Mouse (Mus musculus): ENCODE results near the gene Ppp4r4.
"Not testable (repeated sequence)": the region's sequence is repeated elsewhere in the genome, so short reads cannot be mapped to it uniquely, and the experiment has no call there.

Ppp4r4 gene

DNA sequence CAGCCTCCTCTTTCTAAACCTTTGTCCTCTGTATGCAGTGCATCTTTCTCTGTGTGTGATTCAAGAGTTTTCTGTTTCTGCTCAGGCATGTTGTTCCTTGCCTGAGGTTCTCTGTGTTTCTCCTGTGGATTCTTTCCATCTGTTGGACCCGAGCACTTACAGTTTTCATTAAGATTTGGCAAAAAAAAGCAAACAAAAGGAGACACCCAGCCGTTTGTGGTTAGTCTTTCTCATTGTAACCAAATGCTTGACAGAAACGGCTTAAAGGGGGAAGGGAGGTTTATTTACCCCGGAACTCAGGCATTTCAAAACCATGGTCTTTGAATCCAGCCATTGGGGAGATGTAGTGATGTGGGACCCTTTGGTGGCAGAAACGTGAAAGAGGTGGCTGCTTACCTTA, 112.5 kb downstream of the Ppp4r4 start:
- no peak for DNase-seq

DNA sequence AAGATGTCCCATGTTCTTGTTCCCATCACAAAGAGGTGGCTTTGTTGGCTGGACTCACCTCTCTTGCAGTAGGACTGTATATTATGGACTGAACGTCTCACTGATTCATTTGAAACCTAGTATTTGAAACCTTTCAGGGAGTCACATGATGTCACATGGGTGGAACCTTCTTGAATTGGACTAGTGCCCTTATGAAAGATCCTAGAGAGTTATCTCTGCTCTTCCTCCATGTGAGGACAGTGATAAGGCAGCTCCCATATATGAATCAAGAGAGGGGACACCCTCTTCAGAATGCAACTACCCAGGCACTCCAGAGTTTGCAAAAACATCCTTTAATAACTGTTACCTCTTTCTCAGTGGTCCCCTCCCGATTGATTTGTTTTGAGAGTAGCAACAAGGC, 114.2 kb downstream of the Ppp4r4 start:
- DNase-seq = no peak

DNA sequence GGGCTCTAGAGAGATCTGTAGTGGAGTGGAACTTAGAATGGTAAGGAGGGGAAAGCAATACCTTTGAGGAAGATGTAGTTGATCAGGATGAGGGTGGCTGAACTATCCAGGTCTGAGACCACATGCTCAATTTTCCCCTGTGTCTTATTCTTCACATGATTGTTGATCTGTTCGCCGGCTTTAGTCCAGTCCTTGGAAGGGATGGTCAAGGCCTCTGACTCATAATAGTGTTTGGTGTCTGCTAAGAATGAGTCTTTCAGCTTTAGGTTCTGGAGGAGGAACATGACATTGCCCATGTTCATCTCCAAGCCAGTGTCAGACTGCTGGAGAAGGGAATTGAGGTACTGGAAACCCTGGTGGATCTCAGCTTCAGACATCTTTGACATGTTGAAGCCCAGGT, 121.8 kb downstream of the Ppp4r4 start:
- no peak for DNase-seq

DNA sequence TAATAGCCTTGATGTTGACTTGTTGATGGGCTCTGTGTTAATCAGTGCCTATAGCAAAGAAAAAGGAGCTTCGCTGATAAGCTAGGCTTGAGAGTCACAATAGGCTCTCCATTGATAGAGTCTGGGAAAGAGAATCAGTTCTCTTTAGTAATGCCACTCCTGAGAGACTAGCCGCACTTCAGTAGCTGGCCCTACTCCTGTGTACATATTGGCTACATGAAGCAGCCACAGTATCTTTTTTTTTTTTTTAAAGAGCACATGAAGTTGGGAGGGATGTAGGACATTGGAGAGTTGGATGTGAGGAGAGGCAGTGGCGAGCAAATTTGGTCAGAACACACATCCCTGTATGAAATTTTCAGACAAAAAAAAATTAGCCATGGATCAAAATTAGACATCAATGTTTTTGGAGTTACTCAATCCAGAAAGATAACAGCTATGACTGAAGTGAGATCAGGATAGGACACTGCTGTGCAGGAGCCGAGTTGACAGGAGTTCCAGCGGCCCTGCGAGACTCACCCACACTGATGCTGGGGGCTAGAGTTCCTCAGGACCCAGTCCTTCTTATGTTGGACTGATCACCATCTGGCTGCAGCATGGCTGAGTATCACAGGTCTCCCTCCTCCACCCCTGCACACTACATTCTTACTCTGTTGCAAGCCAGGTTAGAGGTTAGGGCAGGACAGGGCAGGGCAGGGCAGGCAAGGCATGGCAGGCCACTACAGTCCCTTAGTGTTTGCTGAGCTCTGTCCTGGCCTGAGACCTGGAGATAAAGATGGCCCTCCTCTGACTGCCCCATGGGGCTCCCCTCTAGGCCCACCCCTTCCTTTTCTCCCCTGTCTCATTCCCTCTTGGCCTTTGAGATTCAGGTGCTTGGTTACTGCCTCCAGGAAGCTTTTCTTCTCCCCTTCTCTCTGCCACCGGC, 123.3 kb downstream of the Ppp4r4 start:
- no peak for DNase-seq

DNA sequence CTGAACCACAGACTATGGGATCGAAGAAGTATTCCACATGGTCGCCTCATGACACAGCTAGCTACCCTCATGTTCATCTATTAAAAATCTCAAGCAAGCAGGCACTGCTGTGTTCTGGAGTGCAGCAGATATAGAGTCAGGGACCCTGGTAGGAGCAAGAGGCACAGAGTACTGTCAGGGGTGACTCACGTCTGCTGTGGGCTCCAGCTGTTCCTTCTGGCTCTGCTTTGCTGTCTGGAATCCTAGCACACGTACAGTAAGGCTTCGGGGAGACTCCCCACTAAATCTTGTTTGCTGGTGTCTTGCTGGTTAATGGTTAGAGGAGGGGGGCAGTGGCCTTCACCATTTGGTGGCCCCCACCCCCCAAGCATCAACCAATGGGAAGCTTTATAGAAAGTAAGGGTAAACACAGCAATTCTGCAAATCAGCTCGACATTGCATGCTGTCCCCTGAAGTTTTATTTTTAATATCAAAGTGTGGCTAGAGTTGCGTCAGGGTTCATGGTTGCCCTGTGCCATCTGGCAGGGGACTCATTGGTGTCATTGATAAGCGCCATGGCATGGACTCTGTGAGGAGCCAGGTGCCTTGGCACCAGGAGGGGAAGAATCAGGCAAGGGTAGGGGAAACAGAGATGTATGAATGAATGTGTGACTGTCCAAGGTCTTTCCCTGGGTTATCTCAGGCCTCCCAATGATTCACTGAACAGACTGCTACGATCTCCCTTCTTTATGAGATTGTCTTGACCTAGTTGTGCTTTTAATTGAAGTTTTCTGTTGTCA, 125.0 kb downstream of the Ppp4r4 start, which contains the start of gene Serpina6:
Serpina6 (minus strand) TSS at position 365 of the 779 bp plus-strand sequence.
- no peak for DNase-seq

DNA sequence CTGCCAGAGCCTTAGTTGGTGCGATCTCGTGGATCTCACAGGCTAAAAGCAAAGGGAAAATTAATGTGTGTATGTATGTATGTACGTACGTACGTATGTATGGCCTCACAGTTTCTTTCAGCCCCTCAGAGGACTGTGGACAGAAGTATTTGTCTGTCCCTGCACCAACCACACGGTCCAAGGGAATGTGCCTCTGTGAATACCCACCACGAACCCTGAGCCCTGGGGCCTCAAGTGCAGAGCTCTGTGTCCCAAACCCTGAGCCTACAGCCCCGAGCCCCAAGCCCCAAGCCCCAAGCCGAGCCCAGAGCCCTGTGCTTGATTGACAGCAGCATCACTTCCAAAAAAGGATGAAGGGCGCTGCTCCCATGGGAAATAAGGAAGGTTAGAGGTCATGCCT, 125.9 kb downstream of the Ppp4r4 start:
- DNase-seq = no peak

DNA sequence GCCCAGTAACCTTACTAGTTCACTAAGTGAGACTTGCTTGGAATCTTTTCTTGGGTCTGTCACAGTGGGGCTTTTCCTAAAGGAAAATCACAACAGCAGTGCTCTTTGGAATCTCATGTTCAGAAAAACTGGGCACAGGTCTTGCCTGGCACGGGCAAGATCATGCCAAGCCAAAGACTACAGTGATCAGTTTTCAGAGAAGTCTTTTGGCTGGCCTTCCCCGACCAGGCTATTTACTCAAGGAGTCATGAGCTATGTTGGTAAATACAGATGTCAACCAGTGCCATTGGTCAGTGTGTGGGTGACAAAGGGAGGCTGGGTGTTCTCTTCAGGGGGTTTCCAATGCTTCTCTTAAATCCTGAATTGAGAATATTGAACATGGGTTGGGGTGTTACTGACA, 127.1 kb downstream of the Ppp4r4 start:
- no peak for DNase-seq

DNA sequence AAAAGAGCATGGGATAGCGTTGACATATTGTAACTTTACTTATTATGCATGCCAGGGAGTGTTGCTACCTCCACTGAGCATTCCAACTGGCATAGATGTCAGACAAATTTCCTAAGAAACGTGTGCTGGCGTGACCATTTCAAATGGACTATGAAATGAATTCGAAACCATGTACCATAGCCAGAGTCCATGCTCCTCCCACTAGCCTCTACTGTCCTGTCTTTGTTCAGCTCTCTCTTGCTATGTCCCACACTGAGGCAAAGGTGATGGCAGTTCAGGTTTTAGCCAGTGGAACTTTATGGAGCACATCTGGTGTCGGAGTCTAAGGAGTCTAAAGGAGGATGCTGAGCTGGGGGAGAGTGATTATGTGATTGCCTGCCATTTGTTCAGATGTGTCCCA, 128.0 kb downstream of the Ppp4r4 start:
- DNase-seq = no peak

DNA sequence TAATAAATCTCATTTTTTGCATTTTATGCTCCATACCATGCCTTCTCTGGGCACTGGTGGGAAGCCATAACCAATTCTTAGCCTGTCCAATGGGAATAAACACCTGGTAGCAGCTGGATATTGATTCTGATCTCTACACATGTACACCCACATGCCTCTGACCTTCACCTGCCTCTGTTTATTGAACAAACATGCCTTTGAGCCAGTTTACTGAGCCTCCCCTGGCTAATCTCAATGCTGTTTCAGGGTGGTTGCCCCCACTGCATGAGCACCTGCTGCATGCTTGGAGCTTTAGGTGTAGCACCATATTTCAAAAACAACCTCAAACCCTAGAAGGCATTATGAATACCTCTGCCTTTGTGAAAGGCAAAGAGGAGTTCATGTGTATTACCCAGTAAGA, 130.0 kb downstream of the Ppp4r4 start:
- DNase-seq = not testable (repeated sequence)

Measured in thymus, adult 18-20 months (tissue).